Mouse (Mus musculus): ENCODE measurements around the gene Tagln2. TPM values are rescaled to one million over a fixed set of nuclear protein-coding genes. Genes with fewer than 3 reads are reported as not detected.

Gene Tagln2
- total RNA-seq, 2 experiments from 2014 or later, result 56.0 to 95.6 TPM

Other genes starting within 250 kb of the Tagln2 start
- gene Atp1a4, start 241.6 kb upstream of the Tagln2 start, total RNA-seq (2015; ENCODE audit: low replicate concordance), result not detected in 2 replicates
- gene Atp1a4, start 241.6 kb upstream of the Tagln2 start, total RNA-seq (2017; ENCODE audit: low replicate concordance), result not detected in 2 replicates
- gene Igsf8, start 238.4 kb upstream of the Tagln2 start, total RNA-seq (2015; ENCODE audit: low replicate concordance), result 14.4 and 15.1 TPM in 2 replicates
- gene Igsf8, start 238.4 kb upstream of the Tagln2 start, total RNA-seq (2017; ENCODE audit: low replicate concordance), result 3.1 and 3.3 TPM in 2 replicates
- not detected in 2 replicates for gene Atp1a2, start 202.0 kb upstream of the Tagln2 start, total RNA-seq (2015; ENCODE audit: low replicate concordance)
- gene Atp1a2, start 202.0 kb upstream of the Tagln2 start, total RNA-seq (2017; ENCODE audit: low replicate concordance), result not detected in 2 replicates
- gene Kcnj9, start 170.7 kb upstream of the Tagln2 start, total RNA-seq (2015; ENCODE audit: low replicate concordance), result not detected in 2 replicates
- 2.5 TPM in 1 of 2 replicates, not detected in the other for gene Kcnj9, start 170.7 kb upstream of the Tagln2 start, total RNA-seq (2017; ENCODE audit: low replicate concordance)
- gene Kcnj10, start 158.8 kb upstream of the Tagln2 start, total RNA-seq (2015; ENCODE audit: low replicate concordance), result 8.8 and 13.0 TPM in 2 replicates
- gene Kcnj10, start 158.8 kb upstream of the Tagln2 start, total RNA-seq (2017; ENCODE audit: low replicate concordance), result 1.5 and 1.9 TPM in 2 replicates
- 10.9 and 11.9 TPM in 2 replicates for gene Pigm, start 123.5 kb upstream of the Tagln2 start, total RNA-seq (2015; ENCODE audit: low replicate concordance)
- gene Pigm, start 123.5 kb upstream of the Tagln2 start, total RNA-seq (2017; ENCODE audit: low replicate concordance), result 8.7 and 13.2 TPM in 2 replicates
- 1.1 TPM in 1 of 2 replicates, not detected in the other for gene Slamf9, start 24.7 kb upstream of the Tagln2 start, total RNA-seq (2015; ENCODE audit: low replicate concordance)
- gene Slamf9, start 24.7 kb upstream of the Tagln2 start, total RNA-seq (2017; ENCODE audit: low replicate concordance), result 0.90 and 2.7 TPM in 2 replicates
- gene Igsf9, start 18.3 kb upstream of the Tagln2 start, total RNA-seq (2015; ENCODE audit: low replicate concordance), result not detected in 2 replicates
- gene Igsf9, start 18.3 kb upstream of the Tagln2 start, total RNA-seq (2017; ENCODE audit: low replicate concordance), result 2.4 TPM in 1 of 2 replicates, not detected in the other
- gene Cfap45, start 20.8 kb downstream of the Tagln2 start, total RNA-seq (2015; ENCODE audit: low replicate concordance), result not detected in 2 replicates
- not detected in 2 replicates for gene Cfap45, start 20.8 kb downstream of the Tagln2 start, total RNA-seq (2017; ENCODE audit: low replicate concordance)
- not detected in 2 replicates for gene Vsig8, start 55.9 kb downstream of the Tagln2 start, total RNA-seq (2015; ENCODE audit: low replicate concordance)
- gene Vsig8, start 55.9 kb downstream of the Tagln2 start, total RNA-seq (2017; ENCODE audit: low replicate concordance), result not detected in 2 replicates
- gene Slamf8, start 90.5 kb downstream of the Tagln2 start, total RNA-seq (2015; ENCODE audit: low replicate concordance), result 4.3 TPM in 1 of 2 replicates, not detected in the other
- 0.30 and 2.1 TPM in 2 replicates for gene Slamf8, start 90.5 kb downstream of the Tagln2 start, total RNA-seq (2017; ENCODE audit: low replicate concordance)
- not detected in 2 replicates for gene Fcrl6, start 102.5 kb downstream of the Tagln2 start, total RNA-seq (2015; ENCODE audit: low replicate concordance)
- gene Fcrl6, start 102.5 kb downstream of the Tagln2 start, total RNA-seq (2017; ENCODE audit: low replicate concordance), result not detected in 2 replicates
- 2.2 and 10.5 TPM in 2 replicates for gene Dusp23, start 132.9 kb downstream of the Tagln2 start, total RNA-seq (2015; ENCODE audit: low replicate concordance)
- 1.4 TPM in 1 of 2 replicates, not detected in the other for gene Dusp23, start 132.9 kb downstream of the Tagln2 start, total RNA-seq (2017; ENCODE audit: low replicate concordance)
- not detected in 2 replicates for gene Crp, start 198.0 kb downstream of the Tagln2 start, total RNA-seq (2015; ENCODE audit: low replicate concordance)
- gene Crp, start 198.0 kb downstream of the Tagln2 start, total RNA-seq (2017; ENCODE audit: low replicate concordance), result not detected in 2 replicates